Mouse (Mus musculus) small intestine, adult 2 months (tissue): ENCODE measurements around the gene Ptprr. TPM values are rescaled to one million over a fixed set of nuclear protein-coding genes. Genes with fewer than 3 reads are reported as not detected.

Source experiments
- H3K27ac ChIP-seq: fragments of 200-500 bp; 2 replicates; pipeline ENCODE4 v1.5.1; 2012; ENCODE audit warnings: low read depth, low read length, control low read depth, inconsistent platforms; ENCODE audit not compliant: insufficient read depth
- H3K27me3 ChIP-seq: fragments of 200-500 bp; 2 replicates; pipeline ENCODE4 v1.6.1; 2012; ENCODE audit warnings: mild to moderate bottlenecking, moderate library complexity, low read length, inconsistent platforms; ENCODE audit not compliant: control insufficient read depth, insufficient read depth
- H3K36me3 ChIP-seq: fragments of 200-500 bp; 2 replicates; pipeline ENCODE4 v1.6.1; 2012; ENCODE audit warnings: mild to moderate bottlenecking, low read length, control low read depth, inconsistent platforms; ENCODE audit not compliant: control insufficient read depth, insufficient read depth
- H3K4me1 ChIP-seq: fragments of 200-500 bp; 2 replicates; pipeline ENCODE4 v1.6.1; 2012; ENCODE audit warnings: low read length, inconsistent platforms, mixed read lengths; ENCODE audit not compliant: control insufficient read depth, insufficient read depth, insufficient read length
- H3K4me3 ChIP-seq: fragments of 200-500 bp; 2 replicates; pipeline ENCODE4 v1.5.1; 2012; ENCODE audit warnings: low read depth, mild to moderate bottlenecking, control low read depth, inconsistent platforms, low read length, moderate library complexity
- CTCF ChIP-seq: fragments of 200-500 bp; IDR thresholded peaks from 2 replicates; pipeline ENCODE4 v1.5.1; 2012; ENCODE audit warnings: low read depth, mild to moderate bottlenecking, control low read depth, inconsistent platforms, low read length, moderate library complexity, mixed read lengths; ENCODE audit not compliant: insufficient replicate concordance, insufficient read length; ENCODE audit errors: extremely low read depth
- POLR2A ChIP-seq: fragments of 200-500 bp; IDR thresholded peaks from 2 replicates; pipeline ENCODE4 v1.6.1; 2012; ENCODE audit warnings: low read depth, mild to moderate bottlenecking, control low read depth, inconsistent platforms, low read length, moderate library complexity
- WGBS: fragments of 180-500 bp; shearing (Covaris S2); methylation state at CpG from one replicate; pipeline ENCODE4 v1.1.7; 2018; 5-methylcytosine and 5-hydroxymethylcytosine counted together
- polyA plus RNA-seq: library from polyadenylated mRNA; depleted of rRNA; stranded (reverse); fragments of >200 nt; gene quantifications from 2 replicates; pipeline ENCODE4 v1.2.3, GENCODE M21; 2012

Gene Ptprr
- polyA plus RNA-seq, 1 experiment: 29.9 TPM

DNA sequence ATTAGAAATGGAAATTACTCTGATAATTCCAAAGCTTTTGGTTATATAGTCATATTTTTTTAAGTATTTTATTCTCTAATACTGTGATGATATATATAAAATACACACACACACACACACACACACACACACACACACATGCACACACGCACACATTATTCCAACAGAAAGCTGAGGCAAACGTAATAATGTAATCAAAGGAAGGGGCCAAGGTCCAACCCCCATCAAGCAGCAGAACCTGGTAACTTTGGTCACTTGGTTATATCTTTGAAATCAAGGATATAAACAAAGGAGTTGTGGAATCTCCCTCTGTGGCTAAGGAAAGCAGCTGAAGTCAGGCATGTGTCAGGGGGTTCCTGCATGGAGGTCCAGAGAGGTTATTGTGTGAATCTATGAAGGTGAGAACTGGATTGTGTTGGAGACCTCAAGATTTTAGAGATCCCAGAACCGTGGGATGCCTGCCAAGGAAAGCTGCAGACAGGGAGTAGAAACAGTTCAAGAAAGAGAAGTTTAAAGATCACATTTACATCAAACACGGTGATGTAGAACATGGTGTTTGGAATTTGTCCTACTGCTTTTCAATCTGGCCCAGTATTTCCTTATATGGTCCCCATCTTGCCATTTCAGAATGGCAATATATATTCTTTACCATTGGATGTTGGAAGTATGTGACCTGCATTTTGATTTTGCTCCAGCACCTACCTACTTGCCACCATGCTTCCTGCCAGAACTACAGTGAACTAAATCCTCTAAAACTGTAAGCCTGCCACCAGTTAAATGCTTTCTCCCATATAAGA, 98.1 kb downstream of the Ptprr start:
- 19% methylated on average over 4 of the region's 4 CpGs for WGBS
- TF ChIP-seq POLR2A: no peak
- no peak for TF ChIP-seq CTCF
- Histone ChIP-seq H3K27me3 (no peaks in the 10 kb centered on the region), H3K4me3 (no peak overlapping the region), H3K27ac (no peak overlapping the region), H3K36me3 (no peaks in the 10 kb centered on the region), H3K4me1 (no peaks in the 10 kb centered on the region)

GRCm38 (mm10) chr10:116117060-116117459, 99.0 kb downstream of the Ptprr start:
- no peak for TF ChIP-seq CTCF
- TF ChIP-seq POLR2A: no peak
- WGBS: 33% methylated on average over 8 of the region's 8 CpGs
- H3K4me3 ChIP-seq: no peak overlapping the region

GRCm38 (mm10) chr10:116121463-116121862, 103.5 kb downstream of the Ptprr start:
- no peaks in the 10 kb centered on the region for H3K36me3 ChIP-seq
- TF ChIP-seq POLR2A (no peak), CTCF (no peak)
- H3K4me1 ChIP-seq: no peaks in the 10 kb centered on the region
- 84% methylated on average over 2 of the region's 2 CpGs for WGBS
- H3K27ac ChIP-seq: no peak overlapping the region
- H3K4me3 ChIP-seq: no peak overlapping the region
- no peaks in the 10 kb centered on the region for H3K27me3 ChIP-seq

More at GRCm38 (mm10) chr10:116117060-116117459, 99.0 kb downstream of the Ptprr start:
- Histone ChIP-seq H3K4me1 (no peaks in the 10 kb centered on the region), H3K27me3 (no peaks in the 10 kb centered on the region), H3K36me3 (no peaks in the 10 kb centered on the region), H3K27ac (no peak overlapping the region)

- Histone ChIP-seq H3K27me3 (no peaks in the 10 kb centered on the region), H3K36me3 (no peaks in the 10 kb centered on the region), H3K27ac (no peak overlapping the region), H3K4me3 (no peak overlapping the region), H3K4me1 (no peaks in the 10 kb centered on the region)
- TF ChIP-seq CTCF: no peak
- no peak for TF ChIP-seq POLR2A
- WGBS: 84% methylated on average over 2 of the region's 2 CpGs
These were observed 105.8 kb downstream of the Ptprr start for GRCm38 (mm10) chr10:116123808-116124207.

DNA sequence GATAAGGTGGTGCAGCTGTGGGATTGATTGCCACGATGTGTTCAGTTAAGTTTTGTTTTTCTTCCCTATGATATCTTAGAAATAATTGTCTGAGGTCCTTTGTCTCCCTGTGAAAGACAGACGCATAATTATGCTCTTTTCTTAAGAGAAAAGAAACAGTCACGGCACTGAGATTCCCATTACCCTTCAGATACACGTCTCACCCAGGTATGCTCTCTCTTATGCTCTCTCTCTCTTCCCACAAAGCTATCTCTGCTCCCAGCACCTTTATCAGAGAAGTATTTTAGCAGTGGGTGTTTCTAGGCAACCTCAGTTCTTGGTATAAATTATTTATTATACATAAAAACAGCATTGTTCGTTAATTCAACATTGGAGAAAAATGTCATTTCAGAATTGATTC, 107.4 kb downstream of the Ptprr start:
- Histone ChIP-seq H3K27me3 (no peaks in the 10 kb centered on the region), H3K27ac (no peak overlapping the region), H3K4me3 (no peak overlapping the region), H3K4me1 (no peaks in the 10 kb centered on the region), H3K36me3 (no peaks in the 10 kb centered on the region)
- TF ChIP-seq POLR2A: no peak
- no peak for TF ChIP-seq CTCF
- WGBS: 35% methylated on average over 5 of the region's 5 CpGs

DNA sequence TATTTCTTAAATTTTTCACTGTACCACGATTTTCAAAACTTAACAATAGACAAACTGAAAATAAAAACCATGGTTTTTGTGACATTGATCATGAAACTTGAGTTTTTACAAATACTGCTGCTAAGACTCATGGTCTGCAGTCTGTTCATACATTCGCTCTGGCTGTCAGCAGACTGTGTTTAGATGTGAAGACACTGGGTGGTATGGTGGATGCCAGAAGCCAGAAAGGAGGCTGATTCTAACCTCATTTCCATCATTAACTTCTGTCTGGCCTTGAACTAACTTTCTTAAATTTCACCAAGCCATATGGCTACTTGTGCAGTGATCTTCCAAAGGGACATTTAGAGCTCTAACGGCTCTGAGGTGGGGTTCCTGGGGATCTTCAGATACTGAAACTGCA, 112.4 kb downstream of the Ptprr start:
- WGBS: 75% methylated on average over 3 of the region's 3 CpGs
- H3K36me3 ChIP-seq: no peaks in the 10 kb centered on the region

DNA sequence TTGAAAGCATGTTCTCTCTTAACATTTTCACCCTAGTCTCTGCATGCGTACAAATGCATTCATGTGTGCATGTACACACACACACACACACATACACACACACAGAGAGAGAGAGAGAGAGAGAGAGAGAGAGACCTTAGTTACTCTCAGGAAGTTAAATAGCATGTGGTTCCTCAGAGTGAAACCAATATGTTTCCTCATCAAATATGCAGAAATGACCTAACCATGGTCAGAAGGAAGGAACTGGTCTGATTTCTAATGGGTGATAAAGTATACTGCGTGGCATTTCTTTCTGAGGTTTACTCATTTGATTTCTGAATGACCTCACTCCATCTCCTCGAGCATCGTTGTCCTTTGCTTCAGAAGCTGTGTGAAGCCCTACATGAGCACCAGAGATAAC, 113.2 kb downstream of the Ptprr start:
- TF ChIP-seq POLR2A (no peak), CTCF (no peak)
- WGBS: 67% methylated on average over 4 of the region's 4 CpGs
- H3K4me1 ChIP-seq: no peaks in the 10 kb centered on the region
- no peaks in the 10 kb centered on the region for H3K36me3 ChIP-seq
- no peak overlapping the region for H3K4me3 ChIP-seq
- no peak overlapping the region for H3K27ac ChIP-seq
- no peaks in the 10 kb centered on the region for H3K27me3 ChIP-seq

More for the DNA sequence above, 112.4 kb downstream of the Ptprr start:
- no peaks in the 10 kb centered on the region for H3K4me1 ChIP-seq
- TF ChIP-seq CTCF (no peak), POLR2A (no peak)
- no peak overlapping the region for H3K27ac ChIP-seq
- no peak overlapping the region for H3K4me3 ChIP-seq
- H3K27me3 ChIP-seq: no peaks in the 10 kb centered on the region
